Mouse (Mus musculus): ENCODE results near the gene Tmem185b. TPM values are rescaled to one million over a fixed set of nuclear protein-coding genes. Genes with fewer than 3 reads are reported as not detected.

Gene Tmem185b
- polyA plus RNA-seq, 1 experiment from 2014 or later = 24.8 TPM

- 89% methylated on average over 6 of the region's 6 CpGs for WGBS
- no peak overlapping the region for H3K27ac ChIP-seq
- no peak for DNase-seq (ENCODE audit: low spot score)
- peaks cover 9% of the 10 kb centered on the region; the same call in 1 of the 2 replicates for H3K4me1 ChIP-seq
- peaks cover 9% of the 10 kb centered on the region; the same call in 1 of the 2 replicates for H3K9me3 ChIP-seq
- peaks cover 38% of the 10 kb centered on the region for H3K36me3 ChIP-seq
- no peak overlapping the region for H3K4me3 ChIP-seq
- no peaks in the 10 kb centered on the region for H3K27me3 ChIP-seq (ENCODE audit: insufficient read depth, poor library complexity, severe bottlenecking)
Measured at GRCm38 (mm10) chr1:119532165-119532564, 6.2 kb downstream of the Tmem185b start.

- Histone ChIP-seq H3K36me3 (peaks cover 28% of the 10 kb centered on the region), H3K4me1 (peaks cover 9% of the 10 kb centered on the region; the same call in 1 of the 2 replicates), H3K27ac (peak overlapping the region; percentile 59), H3K4me3 (no peak overlapping the region), H3K9me3 (peaks cover 9% of the 10 kb centered on the region; the same call in 1 of the 2 replicates), H3K27me3 (ENCODE audit: insufficient read depth, poor library complexity, severe bottlenecking) (no peaks in the 10 kb centered on the region)
- WGBS = 93% methylated on average over 18 of the region's 18 CpGs
- DNase-seq (ENCODE audit: low spot score) = no peak
Measured at GRCm38 (mm10) chr1:119533093-119533805, 7.3 kb downstream of the Tmem185b start.

GRCm38 (mm10) chr1:119534341-119534740 is 8.4 kb downstream of the Tmem185b start:
- no peak for DNase-seq (ENCODE audit: low spot score)
- H3K27ac ChIP-seq = no peak overlapping the region
- H3K4me1 ChIP-seq = peaks cover 12% of the 10 kb centered on the region; the same call in 1 of the 2 replicates
- no peaks in the 10 kb centered on the region for H3K27me3 ChIP-seq (ENCODE audit: insufficient read depth, poor library complexity, severe bottlenecking)
- peaks cover 21% of the 10 kb centered on the region for H3K36me3 ChIP-seq
- no peaks in the 10 kb centered on the region for H3K9me3 ChIP-seq
- 96% methylated on average over 5 of the region's 5 CpGs for WGBS
- no peak overlapping the region for H3K4me3 ChIP-seq

- H3K27me3 ChIP-seq (ENCODE audit: insufficient read depth, poor library complexity, severe bottlenecking) = no peaks in the 10 kb centered on the region
- WGBS = 41% methylated on average over 2 of the region's 2 CpGs
- H3K4me1 ChIP-seq = peaks cover 14% of the 10 kb centered on the region
- no peaks in the 10 kb centered on the region for H3K9me3 ChIP-seq
- H3K36me3 ChIP-seq = peaks cover 14% of the 10 kb centered on the region; the same call in 1 of the 2 replicates
- no peak overlapping the region for H3K4me3 ChIP-seq
- DNase-seq (ENCODE audit: low spot score) = no peak
- H3K27ac ChIP-seq = no peak overlapping the region
Measured at GRCm38 (mm10) chr1:119536122-119536521, 10.2 kb downstream of the Tmem185b start.

DNA sequence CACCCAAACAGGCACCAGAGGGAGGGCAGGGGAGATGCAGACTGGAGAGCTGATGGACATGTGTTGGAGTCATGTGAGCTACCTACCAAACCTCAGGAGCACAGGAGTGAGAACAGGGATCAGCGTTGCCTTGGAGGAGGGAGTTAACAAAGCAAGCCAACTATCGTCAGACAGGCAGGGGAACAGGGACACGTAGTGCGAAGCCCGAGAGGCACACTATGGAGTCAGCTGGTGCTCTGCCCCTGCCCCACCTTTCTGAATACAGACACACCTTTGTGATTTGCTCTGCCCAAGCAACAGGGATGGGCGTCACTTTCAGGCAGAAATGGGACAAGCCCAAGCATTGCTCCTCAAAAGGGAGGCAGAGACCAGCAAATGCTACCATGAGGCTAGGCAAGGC is 11.7 kb downstream of the Tmem185b start:
- peak overlapping the region; percentile 25; the same call in 1 of the 2 replicates for H3K27ac ChIP-seq
- peaks cover 29% of the 10 kb centered on the region for H3K4me1 ChIP-seq
- H3K4me3 ChIP-seq = no peak overlapping the region
- WGBS = 85% methylated on average over 6 of the region's 6 CpGs
- no peaks in the 10 kb centered on the region for H3K9me3 ChIP-seq
- no peak for DNase-seq (ENCODE audit: low spot score)
- no peaks in the 10 kb centered on the region for H3K27me3 ChIP-seq (ENCODE audit: insufficient read depth, poor library complexity, severe bottlenecking)
- H3K36me3 ChIP-seq = peaks cover 18% of the 10 kb centered on the region; the same call in 1 of the 2 replicates

- Histone ChIP-seq H3K27me3 (ENCODE audit: insufficient read depth, poor library complexity, severe bottlenecking) (no peaks in the 10 kb centered on the region), H3K4me3 (no peak overlapping the region), H3K27ac (no peak overlapping the region), H3K9me3 (no peaks in the 10 kb centered on the region), H3K4me1 (peaks cover 40% of the 10 kb centered on the region), H3K36me3 (peaks cover 18% of the 10 kb centered on the region)
- WGBS = 63% methylated on average over 2 of the region's 2 CpGs
- DNase-seq (ENCODE audit: low spot score) = no peak
Measured at GRCm38 (mm10) chr1:119539252-119539651, 13.3 kb downstream of the Tmem185b start.

DNA sequence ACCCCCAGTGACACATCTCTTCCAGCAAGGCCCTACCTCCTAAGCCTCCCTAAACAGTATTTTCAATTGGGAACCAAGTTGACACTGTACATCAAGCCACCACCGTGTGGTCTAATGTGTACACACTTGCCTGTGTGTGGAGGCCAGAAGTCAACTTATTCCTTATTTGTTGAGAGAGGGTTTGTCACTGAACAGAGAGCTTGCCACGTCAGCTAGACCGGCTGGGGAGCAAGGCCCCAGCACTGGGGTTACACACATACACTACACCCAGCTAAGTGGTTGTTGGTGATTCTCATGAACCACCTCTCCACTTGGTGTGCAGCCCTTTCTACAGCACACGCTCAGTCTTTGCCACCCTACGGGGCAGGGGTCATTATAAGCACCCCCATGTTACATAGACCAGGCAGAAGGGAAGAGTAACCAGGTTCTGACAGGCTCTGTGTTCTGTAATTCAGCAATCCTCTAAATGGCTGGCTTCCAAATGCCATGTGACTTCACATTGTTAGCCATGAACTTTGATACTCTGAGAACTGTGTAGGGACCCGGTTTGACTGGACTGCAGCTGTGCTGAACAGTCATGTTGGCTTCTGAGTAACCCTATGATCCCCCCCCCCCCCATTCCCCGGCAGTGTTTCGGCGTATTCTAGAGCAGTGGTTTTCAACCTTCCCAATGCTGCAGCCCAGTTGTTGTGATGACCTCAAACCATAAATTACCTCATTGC is 15.0 kb downstream of the Tmem185b start:
- peak; percentile 63 for DNase-seq (ENCODE audit: low spot score)
- Histone ChIP-seq H3K4me3 (no peak overlapping the region), H3K27me3 (ENCODE audit: insufficient read depth, poor library complexity, severe bottlenecking) (no peaks in the 10 kb centered on the region), H3K4me1 (peaks cover 49% of the 10 kb centered on the region), H3K36me3 (peaks cover 18% of the 10 kb centered on the region), H3K9me3 (no peaks in the 10 kb centered on the region), H3K27ac (peak overlapping the region; percentile 23; the same call in 1 of the 2 replicates)
- 72% methylated on average over 9 of the region's 9 CpGs for WGBS

- Histone ChIP-seq H3K27me3 (ENCODE audit: insufficient read depth, poor library complexity, severe bottlenecking) (no peaks in the 10 kb centered on the region), H3K4me1 (peaks cover 50% of the 10 kb centered on the region), H3K4me3 (no peak overlapping the region), H3K27ac (peak overlapping the region; percentile 23; the same call in 1 of the 2 replicates), H3K36me3 (peaks cover 21% of the 10 kb centered on the region), H3K9me3 (no peaks in the 10 kb centered on the region)
- WGBS = 40% methylated on average over 2 of the region's 3 CpGs
- DNase-seq (ENCODE audit: low spot score) = peak; percentile 71
Measured at GRCm38 (mm10) chr1:119541570-119541969, 15.6 kb downstream of the Tmem185b start.

- Histone ChIP-seq H3K4me3 (no peak overlapping the region), H3K9me3 (no peaks in the 10 kb centered on the region), H3K27ac (peak overlapping the region; percentile 57; the same call in 1 of the 2 replicates), H3K27me3 (ENCODE audit: insufficient read depth, poor library complexity, severe bottlenecking) (no peaks in the 10 kb centered on the region), H3K4me1 (peaks cover 55% of the 10 kb centered on the region), H3K36me3 (peaks cover 26% of the 10 kb centered on the region)
- 90% methylated on average over 6 of the region's 6 CpGs for WGBS
- DNase-seq (ENCODE audit: low spot score) = peak; percentile 56
Measured at GRCm38 (mm10) chr1:119543316-119543715, 17.4 kb downstream of the Tmem185b start.

GRCm38 (mm10) chr1:119544611-119545155 is 18.7 kb downstream of the Tmem185b start:
- WGBS = 74% methylated on average over 5 of the region's 5 CpGs
- Histone ChIP-seq H3K36me3 (peaks cover 25% of the 10 kb centered on the region), H3K27ac (peak overlapping the region; percentile 57; the same call in 1 of the 2 replicates), H3K4me1 (peaks cover 52% of the 10 kb centered on the region), H3K9me3 (no peaks in the 10 kb centered on the region), H3K27me3 (ENCODE audit: insufficient read depth, poor library complexity, severe bottlenecking) (no peaks in the 10 kb centered on the region), H3K4me3 (no peak overlapping the region)
- DNase-seq (ENCODE audit: low spot score) = peak; percentile 64

DNA sequence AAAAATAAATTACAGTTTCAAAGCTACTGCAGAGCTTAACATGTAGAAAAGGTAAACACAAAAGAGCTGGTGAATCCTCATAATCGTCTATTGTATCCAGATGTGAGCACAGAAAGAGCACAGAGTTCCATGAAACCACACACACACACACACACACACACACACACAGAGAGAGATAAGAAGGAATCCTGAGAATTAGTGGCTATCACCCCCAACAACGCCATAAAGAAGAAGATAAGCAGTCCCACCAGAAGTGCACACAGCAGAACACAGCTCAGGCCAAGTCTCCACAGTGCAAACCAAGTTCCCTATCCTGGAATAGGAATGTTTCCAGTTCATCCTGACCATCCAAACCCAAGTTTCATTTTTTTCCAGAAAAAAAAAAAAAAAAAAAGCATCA is 19.2 kb downstream of the Tmem185b start:
- H3K27ac ChIP-seq = no peak overlapping the region

GRCm38 (mm10) chr1:119545671-119546070 is 19.7 kb downstream of the Tmem185b start:
- Histone ChIP-seq H3K36me3 (peaks cover 32% of the 10 kb centered on the region), H3K27ac (no peak overlapping the region), H3K9me3 (no peaks in the 10 kb centered on the region), H3K27me3 (ENCODE audit: insufficient read depth, poor library complexity, severe bottlenecking) (no peaks in the 10 kb centered on the region), H3K4me1 (peaks cover 52% of the 10 kb centered on the region), H3K4me3 (no peak overlapping the region)
- WGBS = 56% methylated on average over 4 of the region's 4 CpGs
- DNase-seq (ENCODE audit: low spot score) = peak; percentile 72

More for the DNA sequence above, 19.2 kb downstream of the Tmem185b start:
- 30% methylated on average over 2 of the region's 2 CpGs for WGBS
- DNase-seq (ENCODE audit: low spot score) = peak; percentile 58
- Histone ChIP-seq H3K4me3 (no peak overlapping the region), H3K36me3 (peaks cover 30% of the 10 kb centered on the region), H3K27me3 (ENCODE audit: insufficient read depth, poor library complexity, severe bottlenecking) (no peaks in the 10 kb centered on the region), H3K4me1 (peaks cover 52% of the 10 kb centered on the region), H3K9me3 (no peaks in the 10 kb centered on the region)

DNA sequence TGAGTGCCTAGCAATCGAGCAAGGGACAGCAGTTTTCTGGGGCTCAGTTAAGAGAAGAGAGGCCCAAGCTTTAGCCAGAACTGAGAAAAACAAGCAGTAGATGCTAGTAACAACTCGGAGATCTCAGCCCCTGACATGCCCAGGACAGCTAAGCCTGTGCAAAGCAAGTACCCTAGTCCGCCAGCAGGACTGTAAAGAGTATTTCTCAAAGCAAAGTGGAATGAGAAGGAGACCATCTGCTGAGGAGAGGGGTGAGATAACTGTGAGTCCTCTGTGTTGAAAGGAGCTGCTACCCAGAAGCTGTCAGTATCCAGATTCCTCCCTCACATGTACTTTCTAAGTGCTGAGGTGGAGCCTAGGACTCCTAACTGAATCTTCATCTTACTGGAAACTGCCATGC is 20.5 kb downstream of the Tmem185b start:
- H3K4me3 ChIP-seq = no peak overlapping the region
- H3K9me3 ChIP-seq = no peaks in the 10 kb centered on the region
- peaks cover 46% of the 10 kb centered on the region for H3K4me1 ChIP-seq
- 67% methylated on average over 3 of the region's 3 CpGs for WGBS
- H3K27ac ChIP-seq = no peak overlapping the region
- no peaks in the 10 kb centered on the region for H3K27me3 ChIP-seq (ENCODE audit: insufficient read depth, poor library complexity, severe bottlenecking)
- peak; percentile 64 for DNase-seq (ENCODE audit: low spot score)
- H3K36me3 ChIP-seq = peaks cover 35% of the 10 kb centered on the region

All from heart, embryonic 10.5 days (tissue).